Mouse (Mus musculus): ENCODE data around the gene Ins2.

Gene Ins2

GRCm38 (mm10) chr7:142743281-142743680 is at the start of gene Ins2:
TSS of gene Ins2 (minus strand) at chr7:142743381.
- DNase-seq: no peak

- DNase-seq: no peak
These were observed 49.6 kb upstream of the Ins2 start for GRCm38 (mm10) chr7:142792650-142793275.

- DNase-seq: peak in 1 of 2 experiments; percentile 8
These were observed 46.5 kb upstream of the Ins2 start for GRCm38 (mm10) chr7:142789667-142790066.

GRCm38 (mm10) chr7:142737772-142738171 is 5.4 kb downstream of the Ins2 start:
- peak in 1 of 2 experiments; percentile 42 for DNase-seq

- DNase-seq: peak in 1 of 2 experiments; percentile 31
These were observed 6.2 kb downstream of the Ins2 start for GRCm38 (mm10) chr7:142736943-142737490.

- no peak for DNase-seq
These were observed 17.2 kb downstream of the Ins2 start for GRCm38 (mm10) chr7:142725973-142726372.

- DNase-seq: peak; percentile 46 to 61
These were observed 22.5 kb downstream of the Ins2 start for GRCm38 (mm10) chr7:142720725-142721124.

GRCm38 (mm10) chr7:142714783-142715498 is 28.2 kb downstream of the Ins2 start:
- DNase-seq: peak; percentile 34 to 54

- DNase-seq: no peak
These were observed 36.3 kb downstream of the Ins2 start for GRCm38 (mm10) chr7:142706873-142707272.

- no peak for DNase-seq
These were observed 43.8 kb downstream of the Ins2 start for GRCm38 (mm10) chr7:142699334-142699860.

GRCm38 (mm10) chr7:142678611-142679010 is 64.6 kb downstream of the Ins2 start:
- DNase-seq: peak; percentile 49 to 65

- peak; percentile 60 to 76 for DNase-seq
These were observed 67.5 kb downstream of the Ins2 start for GRCm38 (mm10) chr7:142675644-142676043.

- DNase-seq: no peak
These were observed 68.0 kb downstream of the Ins2 start for GRCm38 (mm10) chr7:142675141-142675540.

GRCm38 (mm10) chr7:142672120-142672519 is 71.1 kb downstream of the Ins2 start:
- DNase-seq: peak in 1 of 2 experiments; percentile 60

GRCm38 (mm10) chr7:142671067-142671466 is 72.1 kb downstream of the Ins2 start:
- no peak for DNase-seq

GRCm38 (mm10) chr7:142669751-142670625 is 73.2 kb downstream of the Ins2 start, which contains the start of gene Gm49394:
TSS of gene Gm49394 (minus strand) at chr7:142669942.
- no peak for DNase-seq

- DNase-seq: no peak
These were observed 74.9 kb downstream of the Ins2 start for GRCm38 (mm10) chr7:142668328-142668727.

- DNase-seq: no peak
These were observed 75.7 kb downstream of the Ins2 start for GRCm38 (mm10) chr7:142667521-142667920.

- DNase-seq: peak in 1 of 2 experiments; percentile 53
These were observed 76.5 kb downstream of the Ins2 start, which contains the start of gene Igf2 for GRCm38 (mm10) chr7:142666659-142667058. TSS of gene Igf2 (minus strand) at chr7:142666816.

- DNase-seq: no peak
These were observed 77.1 kb downstream of the Ins2 start for GRCm38 (mm10) chr7:142666109-142666508.

GRCm38 (mm10) chr7:142665364-142665763 is 77.8 kb downstream of the Ins2 start:
- DNase-seq: no peak

- DNase-seq: no peak
These were observed 78.6 kb downstream of the Ins2 start for GRCm38 (mm10) chr7:142664465-142665029.
